Mouse (Mus musculus): ENCODE measurements around the gene Fgf9. TPM values are rescaled to one million over a fixed set of nuclear protein-coding genes. Genes with fewer than 3 reads are reported as not detected.

Gene Fgf9
- polyA plus RNA-seq, 1 experiment from 2014 or later: 10.5 TPM

DNA sequence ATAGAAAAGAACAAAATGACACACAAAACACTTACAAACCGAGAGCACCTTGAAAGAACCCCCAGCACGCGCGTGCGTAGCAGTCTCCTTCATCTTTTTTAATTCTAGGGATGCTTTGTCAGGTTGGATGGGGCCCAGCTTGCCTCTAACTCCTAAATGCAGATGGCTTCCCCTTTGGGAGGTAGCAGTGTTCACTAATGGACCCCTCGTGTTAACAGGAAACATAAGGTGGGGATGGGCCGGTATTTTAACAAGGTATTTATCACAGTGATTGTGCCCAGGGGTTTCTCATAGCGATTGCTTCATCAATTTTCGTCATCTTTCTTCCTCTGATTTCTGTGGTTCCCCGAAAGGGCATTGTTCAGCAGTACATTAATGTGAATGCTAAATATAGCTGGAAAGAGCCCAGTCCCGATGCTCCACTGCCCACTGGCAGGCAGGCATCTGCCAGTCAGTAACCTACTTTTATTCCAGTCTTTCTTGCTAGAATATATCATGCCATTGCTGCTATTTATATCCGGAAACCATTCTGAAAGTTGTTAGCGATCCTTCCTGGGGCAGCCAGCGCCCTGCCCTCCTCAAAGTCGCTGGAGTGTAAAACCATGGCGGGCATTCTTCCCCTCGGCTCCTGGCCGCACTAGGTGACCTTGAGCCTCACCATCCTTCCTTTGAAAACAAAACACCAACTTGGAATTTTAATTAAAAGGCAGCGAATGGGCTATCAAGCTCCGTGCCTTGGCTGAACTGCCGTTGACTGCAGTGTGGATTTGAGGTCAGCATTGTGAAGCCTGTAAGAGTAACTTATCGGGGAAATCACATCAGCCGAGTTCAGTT is 79.5 kb downstream of the Fgf9 start:
- Histone ChIP-seq H3K27me3 (no peaks in the 10 kb centered on the region), H3K27ac (no peak overlapping the region), H3K4me3 (no peak overlapping the region), H3K9ac (no peak overlapping the region), H3K9me3 (no peaks in the 10 kb centered on the region), H3K4me2 (replicated peaks) (no peak overlapping the region), H3K36me3 (no peaks in the 10 kb centered on the region), H3K4me1 (peaks cover 7% of the 10 kb centered on the region; the same call in 1 of the 2 replicates)
- no peak for ATAC-seq (ENCODE audit: insufficient number of reproducible peaks, insufficient read depth, low FRiP score, low TSS enrichment)
- WGBS: 67% methylated on average over 23 of the region's 23 CpGs

DNA sequence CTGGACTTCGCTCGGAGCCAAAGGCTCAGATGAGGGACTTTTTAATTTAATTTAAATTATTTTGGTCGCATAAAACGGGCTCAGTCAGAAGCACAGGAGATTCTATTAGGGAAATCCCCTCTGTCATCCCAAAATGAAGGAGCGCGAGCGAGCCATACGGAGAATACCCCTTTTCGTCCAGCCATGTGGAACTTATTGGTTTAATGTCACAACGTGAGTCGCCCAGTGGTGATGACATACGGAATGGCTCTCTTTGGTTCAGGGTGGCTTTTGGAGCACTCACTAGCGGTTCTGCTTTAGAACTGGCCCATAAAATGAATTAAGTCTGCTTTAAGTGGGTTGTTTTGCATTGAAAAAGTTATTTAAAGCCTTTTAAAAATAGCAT is 80.1 kb downstream of the Fgf9 start:
- Histone ChIP-seq H3K4me1 (peaks cover 7% of the 10 kb centered on the region; the same call in 1 of the 2 replicates), H3K4me3 (no peak overlapping the region), H3K27me3 (no peaks in the 10 kb centered on the region), H3K9ac (no peak overlapping the region), H3K27ac (no peak overlapping the region), H3K36me3 (no peaks in the 10 kb centered on the region), H3K4me2 (replicated peaks) (no peak overlapping the region), H3K9me3 (no peaks in the 10 kb centered on the region)
- no peak for ATAC-seq (ENCODE audit: insufficient number of reproducible peaks, insufficient read depth, low FRiP score, low TSS enrichment)
- 73% methylated on average over 13 of the region's 13 CpGs for WGBS

DNA sequence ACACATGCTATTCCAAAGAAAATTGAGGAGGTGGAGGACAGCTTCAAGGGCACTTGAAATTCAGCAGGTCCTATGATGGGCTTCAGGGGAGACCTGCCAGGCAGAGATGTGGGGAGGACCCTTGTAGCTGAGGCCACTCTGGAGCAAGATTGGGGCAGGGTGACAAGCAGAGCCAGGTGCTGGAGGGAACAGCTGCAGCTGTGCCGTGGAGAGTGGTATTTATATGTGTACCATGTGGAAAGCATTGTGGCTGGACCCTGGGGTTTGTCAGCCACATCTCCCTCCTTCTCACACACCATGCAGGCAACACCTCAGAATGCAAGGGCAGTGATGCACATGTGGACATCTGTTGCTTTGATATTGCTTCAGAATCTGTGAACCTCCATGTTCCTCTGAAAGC is 81.8 kb downstream of the Fgf9 start:
- H3K27ac ChIP-seq: no peak overlapping the region
- no peaks in the 10 kb centered on the region for H3K9me3 ChIP-seq
- no peak overlapping the region for H3K9ac ChIP-seq
- no peak overlapping the region for H3K4me2 ChIP-seq (replicated peaks)
- ATAC-seq (ENCODE audit: insufficient number of reproducible peaks, insufficient read depth, low FRiP score, low TSS enrichment): no peak
- H3K27me3 ChIP-seq: no peaks in the 10 kb centered on the region
- no peak overlapping the region for H3K4me3 ChIP-seq
- peaks cover 7% of the 10 kb centered on the region; the same call in 1 of the 2 replicates for H3K4me1 ChIP-seq
- WGBS: 29% methylated on average over 1 of the region's 1 CpGs
- no peaks in the 10 kb centered on the region for H3K36me3 ChIP-seq

DNA sequence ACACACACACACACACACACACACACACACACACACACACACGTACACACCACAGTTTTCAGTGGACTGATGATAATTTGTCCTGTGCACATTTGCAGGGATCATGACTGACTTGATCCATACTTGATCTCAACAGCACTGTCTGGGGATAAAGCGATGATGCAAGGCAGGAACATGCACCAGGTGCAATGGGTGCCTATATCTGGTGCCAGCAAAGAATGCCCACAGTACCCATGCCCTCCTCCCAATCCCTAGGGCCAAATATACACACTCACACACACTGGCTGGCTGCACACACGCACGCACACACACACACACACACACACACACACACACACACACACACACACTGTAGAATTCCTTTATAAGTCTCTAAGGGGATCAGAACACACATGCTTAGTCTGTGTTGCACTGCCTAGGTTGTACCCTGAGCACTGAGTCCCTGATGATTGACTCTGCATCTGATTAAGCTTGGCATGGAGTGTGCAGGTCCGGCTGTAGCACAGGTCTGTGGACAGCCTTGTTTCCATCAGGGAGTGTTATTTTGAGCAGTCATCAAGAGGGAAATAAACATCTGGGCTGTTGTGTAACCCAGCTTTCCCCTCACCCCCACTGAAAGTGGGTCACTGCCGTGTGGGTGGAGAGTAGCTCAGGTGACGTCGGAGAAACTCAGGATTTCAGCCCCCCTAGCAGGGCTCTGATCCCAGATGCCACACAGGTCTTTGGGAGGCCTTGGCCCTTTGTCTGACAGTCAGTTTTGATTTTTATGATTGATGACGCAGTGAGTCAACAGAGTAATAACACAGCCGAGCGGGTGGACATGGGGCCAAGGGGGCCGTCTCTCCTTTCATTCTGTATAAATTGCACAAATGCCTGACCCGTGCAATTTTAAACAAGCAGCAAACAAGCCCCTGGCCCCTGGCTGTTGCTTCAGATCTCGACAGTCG is 83.4 kb downstream of the Fgf9 start:
- Histone ChIP-seq H3K9me3 (no peaks in the 10 kb centered on the region), H3K9ac (no peak overlapping the region), H3K4me1 (peaks cover 7% of the 10 kb centered on the region; the same call in 1 of the 2 replicates), H3K27me3 (no peaks in the 10 kb centered on the region), H3K4me3 (no peak overlapping the region), H3K36me3 (no peaks in the 10 kb centered on the region), H3K27ac (no peak overlapping the region), H3K4me2 (replicated peaks) (0 out of 2 replicates have a peak overlapping the region, but pooled peaks have one; percentile 6)
- WGBS: 39% methylated on average over 15 of the region's 15 CpGs
- peak; percentile 79 for ATAC-seq (ENCODE audit: insufficient number of reproducible peaks, insufficient read depth, low FRiP score, low TSS enrichment)

DNA sequence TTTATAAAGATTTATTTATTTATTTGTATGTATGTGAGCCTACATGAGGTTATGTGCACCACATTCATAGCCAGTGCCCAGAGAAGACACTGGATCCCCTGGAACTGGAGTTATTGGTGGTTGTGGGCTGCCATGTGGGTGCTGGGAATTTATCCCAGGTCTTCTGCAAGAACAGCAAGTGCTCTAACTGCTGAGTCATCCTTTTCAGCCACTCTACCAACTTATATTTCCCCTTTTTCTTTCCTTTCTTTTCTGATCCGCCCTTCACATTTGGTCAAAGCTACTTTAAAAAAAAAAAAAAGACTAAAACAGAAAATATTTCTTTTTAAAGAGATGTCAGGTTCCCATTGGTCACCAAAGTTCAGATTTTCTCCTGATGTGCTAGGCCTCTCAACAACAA is 90.3 kb downstream of the Fgf9 start:
- Histone ChIP-seq H3K4me1 (no peaks in the 10 kb centered on the region), H3K27me3 (no peaks in the 10 kb centered on the region), H3K9me3 (no peaks in the 10 kb centered on the region), H3K36me3 (no peaks in the 10 kb centered on the region), H3K27ac (no peak overlapping the region), H3K4me2 (replicated peaks) (no peak overlapping the region), H3K9ac (no peak overlapping the region), H3K4me3 (no peak overlapping the region)
- WGBS: 90% methylated on average over 1 of the region's 1 CpGs
- no peak for ATAC-seq (ENCODE audit: insufficient number of reproducible peaks, insufficient read depth, low FRiP score, low TSS enrichment)

Other genes with a start within 250 kb of the Fgf9 start
- 43.9 and 46.7 TPM in 2 replicates for gene Ska3, start 244.4 kb upstream of the Fgf9 start, polyA plus RNA-seq (2016; fragmentation: Nextera tagmentation; extraction: Ambion mirVana)
- 127 and 137 TPM in 2 replicates for gene Mrpl57, start 244.3 kb upstream of the Fgf9 start, polyA plus RNA-seq (2016; fragmentation: Nextera tagmentation; extraction: Ambion mirVana)
- 73.0 and 79.6 TPM in 2 replicates for gene Zdhhc20, start 180.3 kb upstream of the Fgf9 start, polyA plus RNA-seq (2016; fragmentation: Nextera tagmentation; extraction: Ambion mirVana)
- gene Micu2, start 71.3 kb upstream of the Fgf9 start, polyA plus RNA-seq (2016; fragmentation: Nextera tagmentation; extraction: Ambion mirVana): 94.0 and 98.6 TPM in 2 replicates